Mouse (Mus musculus) stomach, postnatal 0 days (tissue): Measurements from ENCODE around the gene Pikfyve. TPM values are rescaled to one million over a fixed set of nuclear protein-coding genes. Genes with fewer than 3 reads are reported as not detected.
A peak's percentile ranks its signal among the peaks of the same experiment; 100 is the strongest.

Experiments
- ATAC-seq: fragments of 200-750 bp; cut with Nextera tagmentation; 2 replicates; pipeline ENCODE4 v1.8.0; 2017; ENCODE audit not compliant: low FRiP score, low TSS enrichment
- DNase-seq: peaks from one replicate; pipeline ENCODE4 v3.0.0-alpha.2; 2016; ENCODE audit warnings: low spot score
- H3K27ac ChIP-seq: fragments of 300-500 bp; sonication (generic); replicated peaks from 2 replicates; pipeline ENCODE4 v1.5.1; 2014; ENCODE audit warnings: mild to moderate bottlenecking, control low read depth
- H3K27me3 ChIP-seq: fragments of 300-500 bp; sonication (generic); 2 replicates; pipeline ENCODE4 v1.6.1; 2014; ENCODE audit warnings: low read length; ENCODE audit not compliant: control insufficient read depth, insufficient read depth
- H3K36me3 ChIP-seq: fragments of 300-500 bp; sonication (generic); 2 replicates; pipeline ENCODE4 v1.6.1; 2014; ENCODE audit warnings: low read length, mixed read lengths; ENCODE audit not compliant: control insufficient read depth, insufficient read depth
- H3K4me1 ChIP-seq: fragments of 300-500 bp; sonication (generic); replicated peaks from 2 replicates; pipeline ENCODE4 v1.6.1; 2014; ENCODE audit warnings: antibody characterized with exemption; ENCODE audit not compliant: control insufficient read depth, insufficient read depth
- H3K4me2 ChIP-seq: fragments of 300-500 bp; sonication (generic); replicated peaks from 2 replicates; pipeline ENCODE4 v1.6.1; 2014; ENCODE audit warnings: low read depth, mild to moderate bottlenecking, control low read depth, moderate library complexity
- H3K4me3 ChIP-seq: fragments of 300-500 bp; sonication (generic); 2 replicates; pipeline ENCODE4 v1.5.1; 2014; ENCODE audit warnings: low read depth, low read length, control low read depth
- H3K9ac ChIP-seq: fragments of 300-500 bp; sonication (generic); 2 replicates; pipeline ENCODE4 v1.6.1; 2014; ENCODE audit warnings: mild to moderate bottlenecking, low read length, control low read depth, mixed read lengths
- H3K9me3 ChIP-seq: fragments of 300-500 bp; sonication (generic); 2 replicates; pipeline ENCODE4 v1.6.1; 2016; ENCODE audit warnings: low read length; ENCODE audit not compliant: control insufficient read depth
- CTCF ChIP-seq: IDR thresholded peaks from 2 replicates; pipeline ENCODE4 v1.5.1; 2016; ENCODE audit warnings: antibody characterized with exemption, low read depth, mild to moderate bottlenecking, moderate library complexity
- EP300 ChIP-seq: optimal IDR thresholded peaks from 2 replicates; pipeline ENCODE3; 2016; ENCODE audit warnings: antibody characterized with exemption
- WGBS: fragments of 180-500 bp; shearing (Covaris S2); extraction: QIAGEN DNeasy Blood & Tissue Kit; methylation state at CpG from one replicate; pipeline ENCODE4 v1.1.7; 2014; 5-methylcytosine and 5-hydroxymethylcytosine counted together
- polyA plus RNA-seq: library from polyadenylated mRNA; unstranded; fragments of >200 nt; fragmentation: Nextera tagmentation; extraction: Ambion mirVana; gene quantifications from 2 replicates; pipeline ENCODE4 v1.2.1, GENCODE M21; 2015

The Pikfyve gene
- polyA plus RNA-seq, 1 experiment from 2014 or later: 3.9 TPM

DNA sequence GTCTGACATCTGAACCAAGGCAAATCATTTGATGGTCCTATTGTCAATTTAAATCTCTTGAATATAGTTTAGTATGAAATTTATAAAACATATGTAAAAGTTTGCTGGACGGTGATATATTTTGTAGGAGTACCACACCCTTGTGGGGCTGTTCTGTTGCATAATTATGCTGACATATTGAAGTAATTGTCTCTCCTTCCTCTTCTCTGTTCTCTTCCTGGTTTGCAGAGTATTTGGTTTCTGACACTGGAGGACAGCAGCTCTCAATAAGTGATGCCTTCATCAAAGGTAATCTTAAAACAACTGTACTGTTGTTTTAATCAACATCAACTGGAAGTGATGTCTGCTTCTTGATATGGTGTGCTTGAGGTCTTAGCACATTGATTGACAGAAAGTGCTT, 44.1 kb downstream of the Pikfyve start:
- Histone ChIP-seq H3K9ac (no peak overlapping the region), H3K27ac (no peak overlapping the region), H3K36me3 (0 out of 2 replicates have a peak, but pooled peaks cover 2% of the 10 kb centered on the region), H3K4me1 (no peaks in the 10 kb centered on the region), H3K4me2 (no peak overlapping the region), H3K4me3 (no peak overlapping the region), H3K9me3 (no peaks in the 10 kb centered on the region), H3K27me3 (no peaks in the 10 kb centered on the region)
- 83% methylated on average over 1 of the region's 1 CpGs for WGBS
- TF ChIP-seq CTCF: no peak
- no peak for TF ChIP-seq EP300
- DNase-seq: no peak
- ATAC-seq: no peak

- ATAC-seq (no peak), DNase-seq (no peak)
- H3K4me2 ChIP-seq: no peak overlapping the region
- H3K27me3 ChIP-seq: no peaks in the 10 kb centered on the region
- no peak overlapping the region for H3K9ac ChIP-seq
- WGBS: 76% methylated on average over 3 of the region's 3 CpGs
- no peak overlapping the region for H3K4me3 ChIP-seq
- 0 out of 2 replicates have a peak, but pooled peaks cover 2% of the 10 kb centered on the region for H3K36me3 ChIP-seq
- H3K27ac ChIP-seq: no peak overlapping the region
- no peaks in the 10 kb centered on the region for H3K4me1 ChIP-seq
- no peaks in the 10 kb centered on the region for H3K9me3 ChIP-seq
- no peak for TF ChIP-seq EP300
These were observed 51.2 kb downstream of the Pikfyve start for GRCm38 (mm10) chr1:65237712-65238111.

GRCm38 (mm10) chr1:65245637-65246036, 59.2 kb downstream of the Pikfyve start:
- Histone ChIP-seq H3K4me2 (no peak overlapping the region), H3K4me1 (no peaks in the 10 kb centered on the region), H3K4me3 (no peak overlapping the region), H3K27ac (no peak overlapping the region), H3K9me3 (no peaks in the 10 kb centered on the region), H3K36me3 (peaks cover 6% of the 10 kb centered on the region), H3K9ac (no peak overlapping the region), H3K27me3 (no peaks in the 10 kb centered on the region)
- WGBS: 76% methylated on average over 1 of the region's 1 CpGs
- DNase-seq (no peak), ATAC-seq (no peak)
- TF ChIP-seq CTCF (no peak), EP300 (no peak)

DNA sequence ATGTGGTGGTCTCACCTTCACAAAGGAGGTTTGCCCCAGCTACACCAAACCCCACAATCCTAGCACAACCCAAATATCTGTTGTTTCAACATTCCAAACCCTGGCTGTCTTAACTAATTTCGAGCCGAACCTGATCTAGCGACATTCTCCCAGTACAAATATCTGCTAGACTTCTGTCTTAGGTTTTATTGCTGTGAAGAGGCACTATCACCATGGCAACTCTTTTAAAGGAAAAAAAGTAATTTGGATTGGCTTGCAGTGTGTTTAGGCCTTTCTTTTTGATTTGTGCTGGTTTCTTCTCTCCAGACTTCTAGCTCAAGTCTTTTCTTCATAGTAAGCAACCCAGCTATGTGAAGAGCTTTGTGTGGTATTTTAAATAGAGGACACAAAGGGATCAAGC, 94.0 kb downstream of the Pikfyve start:
- no peaks in the 10 kb centered on the region for H3K4me1 ChIP-seq
- no peaks in the 10 kb centered on the region for H3K36me3 ChIP-seq
- no peaks in the 10 kb centered on the region for H3K9me3 ChIP-seq
- no peak overlapping the region for H3K4me3 ChIP-seq
- H3K27me3 ChIP-seq: no peaks in the 10 kb centered on the region
- no peak overlapping the region for H3K9ac ChIP-seq
- H3K27ac ChIP-seq: no peak overlapping the region
- ATAC-seq (no peak), DNase-seq (no peak)
- TF ChIP-seq EP300: no peak
- TF ChIP-seq CTCF: no peak
- no peak overlapping the region for H3K4me2 ChIP-seq
- WGBS: 77% methylated on average over 3 of the region's 3 CpGs

DNA sequence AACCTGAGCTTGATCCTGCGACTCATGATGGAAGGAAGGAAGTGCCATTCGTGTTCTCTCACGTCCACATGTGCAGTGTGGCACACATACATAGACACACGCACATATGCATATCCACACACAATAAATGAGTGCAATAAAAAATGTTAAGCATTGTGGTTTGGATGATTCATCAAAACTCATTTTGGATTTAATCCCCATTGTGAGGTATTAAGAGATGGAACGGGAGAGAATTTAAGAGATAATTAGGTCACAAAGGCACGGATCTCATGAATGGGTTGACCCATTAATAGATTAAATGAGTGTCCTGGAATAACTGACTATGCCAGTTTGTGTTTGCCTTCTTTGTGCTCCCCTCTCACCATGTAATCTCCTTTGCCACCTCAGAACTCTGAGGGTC, 95.3 kb downstream of the Pikfyve start, which contains the start of gene Pth2r:
Gene Pth2r, plus strand, starts transcription at position 301 of the 400 bp plus-strand sequence.
- Histone ChIP-seq H3K9me3 (no peaks in the 10 kb centered on the region), H3K27me3 (no peaks in the 10 kb centered on the region), H3K27ac (no peak within 1 kb of the TSS), H3K4me1 (no peaks in the 10 kb centered on the region), H3K4me2 (no peak within 1 kb of the TSS), H3K36me3 (no peaks in the 10 kb centered on the region), H3K9ac (no peak within 1 kb of the TSS), H3K4me3 (no peak within 1 kb of the TSS)
- 69% methylated on average over 6 of the region's 6 CpGs for WGBS
- no peak for DNase-seq
- ATAC-seq: no peak
- no peak for TF ChIP-seq EP300
- no peak for TF ChIP-seq CTCF

- DNase-seq (peak; percentile 41), ATAC-seq (no peak)
- H3K4me1 ChIP-seq: no peaks in the 10 kb centered on the region
- H3K36me3 ChIP-seq: no peaks in the 10 kb centered on the region
- H3K4me2 ChIP-seq: no peak overlapping the region
- H3K4me3 ChIP-seq: no peak overlapping the region
- WGBS: 9% methylated on average over 6 of the region's 6 CpGs
- TF ChIP-seq CTCF (peak; percentile 80), EP300 (no peak)
- no peak overlapping the region for H3K9ac ChIP-seq
- no peak overlapping the region for H3K27ac ChIP-seq
- no peaks in the 10 kb centered on the region for H3K9me3 ChIP-seq
- no peaks in the 10 kb centered on the region for H3K27me3 ChIP-seq
These were observed 96.3 kb downstream of the Pikfyve start for GRCm38 (mm10) chr1:65282766-65283165.
